Mouse (Mus musculus): ENCODE data around the gene Pcdh8.

The Pcdh8 gene

GRCm38 (mm10) chr14:79753733-79754132 is 17.4 kb downstream of the Pcdh8 start:
- DNase-seq = no peak

GRCm38 (mm10) chr14:79740515-79740914 is 30.6 kb downstream of the Pcdh8 start:
- no peak for DNase-seq

GRCm38 (mm10) chr14:79738441-79738840 is 32.7 kb downstream of the Pcdh8 start:
- DNase-seq = no peak

- DNase-seq = peak; percentile 22
Observed at GRCm38 (mm10) chr14:79737642-79738379, 33.3 kb downstream of the Pcdh8 start.

GRCm38 (mm10) chr14:79736781-79737180 is 34.3 kb downstream of the Pcdh8 start:
- DNase-seq = no peak

- DNase-seq = no peak
Observed at GRCm38 (mm10) chr14:79733501-79733900, 37.6 kb downstream of the Pcdh8 start.

GRCm38 (mm10) chr14:79728811-79729210 is 42.3 kb downstream of the Pcdh8 start:
- DNase-seq = no peak

- DNase-seq = peak; percentile 24
Observed at GRCm38 (mm10) chr14:79724002-79724681, 47.0 kb downstream of the Pcdh8 start.

- no peak for DNase-seq
Observed at GRCm38 (mm10) chr14:79722228-79722627, 48.9 kb downstream of the Pcdh8 start.

Data from right cerebral cortex, postnatal 4 days (tissue).